Mouse (Mus musculus): Measurements from ENCODE around the gene Hsd11b2.
"Not testable (repeated sequence)": the region's sequence is repeated elsewhere in the genome, so short reads cannot be mapped to it uniquely, and the experiment has no call there.

The Hsd11b2 gene

GRCm38 (mm10) chr8:105564573-105565229 is 46.1 kb downstream of the Hsd11b2 start:
- DNase-seq (ENCODE audit: low read depth) = not testable (repeated sequence)

GRCm38 (mm10) chr8:105565401-105565881 is 46.9 kb downstream of the Hsd11b2 start:
- DNase-seq (ENCODE audit: low read depth) = no peak

GRCm38 (mm10) chr8:105565952-105566702 is 47.6 kb downstream of the Hsd11b2 start, which contains the start of gene Atp6v0d1:
Gene Atp6v0d1 (minus strand): TSS chr8:105566047.
- DNase-seq (ENCODE audit: low read depth) = peak; percentile 100

GRCm38 (mm10) chr8:105566703-105567595 is 48.4 kb downstream of the Hsd11b2 start:
- DNase-seq (ENCODE audit: low read depth) = no peak

GRCm38 (mm10) chr8:105571810-105572209 is 53.3 kb downstream of the Hsd11b2 start:
- DNase-seq (ENCODE audit: low read depth) = no peak

- no peak for DNase-seq (ENCODE audit: low read depth)
Observed at GRCm38 (mm10) chr8:105573427-105573826, 54.9 kb downstream of the Hsd11b2 start.

Measured in c-Kit-positive CD71-positive TER-119-negative erythroid progenitor cells, embryonic 14.5 days (primary cell).